Comparison of ENCODE assay signal across 30 mouse cellular contexts in genomic region chr7:120696331-120696730, GRCm38 (mm10). TPM values are rescaled to one million over a fixed set of nuclear protein-coding genes. Genes with fewer than 3 reads are reported as not detected.
DNase-seq lines count a peak whose midpoint lies in the region; ATAC-seq and TF ChIP-seq lines count a peak whose summit lies in the region.
"Had no signal": no experiment of that assay in that cellular context is flagged by ENCODE, and none has a peak within 500 bp of the region (broad histone marks: within the 10 kb centered on the region; RNA-seq: fewer than 3 reads in every experiment).

No protein-coding gene starts in this region.

- WGBS in heart, embryonic 10.5 days = 86% methylated on average over 2 of the region's 2 CpGs

- intact Hi-C loops in left cerebral cortex, postnatal 25 days (cut with DNase I) = no loop called here

- no peak overlapping the region for H3K27ac ChIP-seq in heart, embryonic 10.5 days
- H3K27ac ChIP-seq: embryonic facial prominence, embryonic 13.5 days; embryonic facial prominence, embryonic 15.5 days; forebrain, embryonic 10.5 days; forebrain, embryonic 12.5 days had no signal

- TF ChIP-seq CTCF in E14TG2a.4 (conservative IDR thresholded peaks at IDR 0.05; ENCODE audit: low read length) (no peak), G1E (IDR thresholded peaks at IDR 0.05; ENCODE audit: low read depth, low read length) (no peak)

- no peak for ATAC-seq in G1E (ENCODE audit: extremely low read depth, insufficient number of reproducible peaks, low FRiP score, poor library complexity, severe bottlenecking)
- ATAC-seq: CD4-positive, CD25-positive, alpha-beta regulatory T cell, adult 4 months; forebrain, embryonic 14.5 days; forebrain, embryonic 16.5 days had no signal

- no peak overlapping the region for H3K4me3 ChIP-seq in heart, embryonic 10.5 days
- H3K4me3 ChIP-seq in E14TG2a.4 (replicated peaks; ENCODE audit: low read length) = 0 out of 2 replicates have a peak overlapping the region, but pooled peaks have one; percentile 7
- H3K4me3 ChIP-seq in G1E (ENCODE audit: low read depth, low read length) = peak overlapping the region; percentile 18; the same call in 1 of the 2 replicates
- H3K4me3 ChIP-seq: embryonic facial prominence, embryonic 13.5 days; embryonic facial prominence, embryonic 15.5 days; erythroblast, embryonic 14.5 days; forebrain, embryonic 10.5 days; forebrain, embryonic 12.5 days had no signal

- no peaks in the 10 kb centered on the region for H3K27me3 ChIP-seq in heart, embryonic 10.5 days (ENCODE audit: insufficient read depth, poor library complexity, severe bottlenecking)
- H3K27me3 ChIP-seq in E14TG2a.4 (ENCODE audit: insufficient read depth, low read length) (no peaks in the 10 kb centered on the region), G1E (ENCODE audit: insufficient read depth, low read length) (no peaks in the 10 kb centered on the region)
- H3K27me3 ChIP-seq: CH12.LX; embryonic facial prominence, embryonic 13.5 days; embryonic facial prominence, embryonic 15.5 days; forebrain, embryonic 12.5 days had no signal

- peaks cover 8% of the 10 kb centered on the region; the same call in 1 of the 2 replicates for H3K4me1 ChIP-seq in heart, embryonic 10.5 days
- H3K4me1 ChIP-seq in E14TG2a.4 (replicated peaks; ENCODE audit: low read depth, low read length) (peaks cover 73% of the 10 kb centered on the region), G1E (ENCODE audit: insufficient read depth, low read depth, low read length) (peaks cover 63% of the 10 kb centered on the region)
- H3K4me1 ChIP-seq: embryonic facial prominence, embryonic 13.5 days; embryonic facial prominence, embryonic 15.5 days had no signal

- DNase-seq in heart, adult 11 months = peak; percentile 61
- DNase-seq in heart, embryonic 10.5 days (ENCODE audit: low spot score) = no peak
- DNase-seq in G1E (ENCODE audit: low spot score) (no peak), ZHBTc4 (ENCODE audit: low read depth, low spot score) (peak; percentile 73)
- no peak for DNase-seq in layer of hippocampus, adult 8-10 months (ENCODE audit: low spot score in 2 of 2)
- DNase-seq in left cerebral cortex, postnatal 25 days (ENCODE audit: low spot score in 2 of 2) = no peak
- DNase-seq: adrenal gland, adult 2 months; adrenal gland, postnatal 10 days; adrenal gland, postnatal 25 days; B cell, adult 2 months; cerebellum, adult 11 months; cerebellum, adult 18-20 months; cerebellum, adult 8-10 months; cerebellum, adult 9-11 months; cerebellum, postnatal 14 days; cerebellum, postnatal 36 days; embryo, embryonic 11 days had no signal

- H3K9me3 ChIP-seq in heart, embryonic 10.5 days = no peaks in the 10 kb centered on the region
- H3K9me3 ChIP-seq in E14TG2a.4 (ENCODE audit: low read length) = no peaks in the 10 kb centered on the region
- H3K9me3 ChIP-seq in G1E (replicated peaks) = no peaks in the 10 kb centered on the region
- H3K9me3 ChIP-seq: embryonic facial prominence, embryonic 13.5 days; embryonic facial prominence, embryonic 15.5 days; forebrain, embryonic 10.5 days; forebrain, embryonic 12.5 days had no signal

- peaks cover 15% of the 10 kb centered on the region for H3K36me3 ChIP-seq in heart, embryonic 10.5 days
- peaks cover 10% of the 10 kb centered on the region for H3K36me3 ChIP-seq in E14TG2a.4 (ENCODE audit: insufficient read depth, low read length)
- H3K36me3 ChIP-seq in G1E (replicated peaks) = peaks cover 49% of the 10 kb centered on the region

RNA-seq across cellular contexts. Expression of gene Mosmo, which starts 18.9 kb away (rescaled TPM):
- polyA plus RNA-seq in heart, embryonic 10.5 days (2016; fragmentation: Nextera tagmentation; extraction: Ambion mirVana) = 11.5 and 12.5 TPM in 2 replicates
- total RNA-seq in G1E (2014; fragmentation: Nextera tagmentation) = 81.1 and 127 TPM in 2 replicates
- total RNA-seq in G1E (2017) = 39.3 and 44.5 TPM in 2 replicates
- polyA plus RNA-seq in G1E (2012) = 30.4 and 41.0 TPM in 2 replicates
- total RNA-seq in layer of hippocampus, adult 8-10 months (2022) = 10 to 100 TPM; 76.4 to 84.5 (median 78.2) TPM
- 10 to 100 TPM; 70.4 to 83.7 TPM for total RNA-seq in left cerebral cortex, postnatal 25 days (2021)

RNA-seq across cellular contexts. Expression of gene Pdzd9, which starts 26.2 kb away (rescaled TPM):
- polyA plus RNA-seq in heart, embryonic 10.5 days (2016; fragmentation: Nextera tagmentation; extraction: Ambion mirVana) = 0.31 and 0.40 TPM in 2 replicates
- total RNA-seq in G1E (2014; fragmentation: Nextera tagmentation) (not detected in 2 replicates), G1E (2017) (0.38 and 0.46 TPM in 2 replicates)
- not detected in 2 replicates for polyA plus RNA-seq in G1E (2012)
- total RNA-seq in layer of hippocampus, adult 8-10 months (2022) = under 1 TPM in 1 of 4 experiments, not detected in 3; 0.31 TPM
- not detected for total RNA-seq in left cerebral cortex, postnatal 25 days (2021)
- total RNA-seq: adrenal gland, adult 2 months; adrenal gland, postnatal 10 days; adrenal gland, postnatal 25 days; adrenal gland, postnatal 4 days had no signal
- polyA plus RNA-seq: adrenal gland, adult 2 months; erythroblast, embryonic 14.5 days had no signal

RNA-seq across cellular contexts. Expression of gene Vwa3a, which starts 42.8 kb away (rescaled TPM):
- 0.39 and 0.60 TPM in 2 replicates for polyA plus RNA-seq in heart, embryonic 10.5 days (2016; fragmentation: Nextera tagmentation; extraction: Ambion mirVana)
- total RNA-seq in G1E (2014; fragmentation: Nextera tagmentation) (not detected in 2 replicates), G1E (2017) (0.11 TPM in 1 of 2 replicates, not detected in the other)
- not detected in 2 replicates for polyA plus RNA-seq in G1E (2012)
- total RNA-seq in layer of hippocampus, adult 8-10 months (2022) = 10 to 100 TPM; 15.7 to 19.1 (median 17.9) TPM
- total RNA-seq in left cerebral cortex, postnatal 25 days (2021) = 10 to 100 TPM; 12.2 to 18.0 TPM
- total RNA-seq: CH12.LX; common myeloid progenitor, adult 5-6 weeks; MEL had no signal
- polyA plus RNA-seq: CD4-positive, CD25-positive, alpha-beta regulatory T cell, adult 4 months had no signal

Comparison
In these comparisons a context has a peak if more than half of its experiments do, and no peak if none do; other contexts are left out.
1. DNase-seq: peak in heart, adult 11 months (single experiment) and ZHBTc4 (single experiment); none in heart, embryonic 10.5 days (single experiment), G1E (single experiment), layer of hippocampus, adult 8-10 months (0 of 2) and left cerebral cortex, postnatal 25 days (0 of 2).
2. RNA of gene Vwa3a, which starts 42.8 kb away (total RNA-seq): 15.7 to 19.1 TPM in layer of hippocampus, adult 8-10 months and 12.2 to 18.0 TPM in left cerebral cortex, postnatal 25 days; 0.11 TPM in G1E; every median in the first group is over 10 times any median in the second.